Mouse (Mus musculus): ENCODE data around the gene Rnf39. TPM values are rescaled to one million over a fixed set of nuclear protein-coding genes. Genes with fewer than 3 reads are reported as not detected.
A peak's percentile ranks its signal among the peaks of the same experiment; 100 is the strongest.

Rnf39 gene
- polyA plus RNA-seq, 1 experiment from 2014 or later: 0.53 TPM

DNA sequence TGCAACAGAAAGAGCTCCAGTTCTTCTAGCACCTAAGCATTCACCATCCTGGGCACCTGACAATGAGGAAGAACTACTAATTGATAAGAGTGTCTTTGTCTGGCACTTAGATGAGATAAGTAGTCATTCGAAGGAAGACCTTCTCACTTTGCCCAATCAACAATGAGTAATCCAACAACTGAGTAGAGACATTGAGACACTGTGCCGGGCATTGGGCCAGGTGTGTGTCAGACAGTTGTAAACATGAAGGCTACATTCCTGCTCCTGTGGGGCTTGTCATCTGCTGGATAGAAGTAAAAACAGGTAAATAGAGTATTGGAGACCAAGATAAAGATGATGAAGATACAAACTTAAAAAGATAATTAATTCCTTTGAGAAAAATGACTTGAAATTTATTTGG, 4.7 kb upstream of the Rnf39 start:
- WGBS: 73% methylated on average over 2 of the region's 2 CpGs
- Histone ChIP-seq H3K4me3 (ENCODE audit: low read depth, low read length) (no peak overlapping the region), H3K36me3 (ENCODE audit: insufficient read depth) (no peaks in the 10 kb centered on the region), H3K9me3 (ENCODE audit: low read depth, low read length) (no peaks in the 10 kb centered on the region), H3K4me1 (ENCODE audit: insufficient read depth) (no peaks in the 10 kb centered on the region), H3K27ac (ENCODE audit: low read depth) (no peak overlapping the region), H3K27me3 (ENCODE audit: insufficient read depth, low read length) (peaks cover 31% of the 10 kb centered on the region), H3K4me2 (no peak overlapping the region), H3K9ac (no peak overlapping the region)
- DNase-seq (no peak), ATAC-seq (ENCODE audit: insufficient read depth) (no peak)
- no peak for TF ChIP-seq CTCF (IDR thresholded peaks at IDR 0.05; ENCODE audit: low read depth)

DNA sequence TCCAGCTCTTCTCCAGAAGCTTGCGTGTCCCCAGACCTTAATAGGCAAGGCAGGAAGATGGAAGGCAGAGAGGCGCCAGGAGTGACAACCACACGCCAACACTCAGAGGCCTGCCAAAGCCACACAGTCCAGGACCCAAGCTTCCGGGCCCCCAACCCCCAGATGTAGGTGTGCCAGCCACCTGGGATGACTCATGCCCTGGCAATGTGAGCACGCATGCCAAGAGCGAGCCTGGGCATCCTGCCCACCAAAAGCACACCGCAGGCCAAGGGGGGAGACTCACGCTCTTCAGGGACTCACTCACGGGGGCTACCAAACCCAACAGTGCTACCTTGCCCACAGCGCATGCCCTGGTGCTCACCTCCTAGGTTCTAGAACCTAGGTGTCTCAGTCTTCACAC, 327 bp upstream of the Rnf39 start:
- no peaks in the 10 kb centered on the region for H3K4me1 ChIP-seq (ENCODE audit: insufficient read depth)
- peak overlapping the region; percentile 71 for H3K4me2 ChIP-seq
- H3K27me3 ChIP-seq (ENCODE audit: insufficient read depth, low read length): peaks cover 65% of the 10 kb centered on the region
- peak overlapping the region; percentile 39 for H3K4me3 ChIP-seq (ENCODE audit: low read depth, low read length)
- H3K9ac ChIP-seq: peak overlapping the region; percentile 43
- TF ChIP-seq CTCF (IDR thresholded peaks at IDR 0.05; ENCODE audit: low read depth): no peak
- no peaks in the 10 kb centered on the region for H3K36me3 ChIP-seq (ENCODE audit: insufficient read depth)
- no peaks in the 10 kb centered on the region for H3K9me3 ChIP-seq (ENCODE audit: low read depth, low read length)
- no peak overlapping the region for H3K27ac ChIP-seq (ENCODE audit: low read depth)
- 40% methylated on average over 10 of the region's 10 CpGs for WGBS
- DNase-seq: peak; percentile 64
- peak; percentile 63 for ATAC-seq (ENCODE audit: insufficient read depth)

DNA sequence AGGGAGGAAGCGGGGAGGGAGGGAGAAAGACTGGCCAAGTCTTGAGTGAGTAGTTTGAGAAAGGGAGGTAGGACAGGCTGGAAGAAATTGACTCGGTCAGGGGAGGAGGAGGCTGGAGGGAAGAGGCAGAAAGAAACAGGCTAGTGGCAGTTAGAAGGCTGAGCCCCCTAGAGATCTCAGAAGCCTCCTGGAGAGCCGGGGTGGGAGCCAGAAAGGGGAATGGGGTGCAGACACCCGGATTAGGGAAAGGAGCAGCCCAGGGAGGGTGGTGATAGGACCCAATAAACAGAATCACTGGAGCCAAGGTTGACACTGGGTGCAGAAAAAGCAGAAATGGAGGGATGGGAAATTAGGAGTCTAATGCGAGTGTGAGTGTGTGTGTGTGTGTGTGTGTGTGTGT, 973 bp downstream of the Rnf39 start:
- no peak overlapping the region for H3K27ac ChIP-seq (ENCODE audit: low read depth)
- peaks cover 65% of the 10 kb centered on the region for H3K27me3 ChIP-seq (ENCODE audit: insufficient read depth, low read length)
- WGBS: 20% methylated on average over 5 of the region's 5 CpGs
- H3K4me2 ChIP-seq: peak overlapping the region; percentile 71; the same call in 1 of the 2 replicates
- H3K36me3 ChIP-seq (ENCODE audit: insufficient read depth): peaks cover 1% of the 10 kb centered on the region; the same call in 1 of the 2 replicates
- no peaks in the 10 kb centered on the region for H3K9me3 ChIP-seq (ENCODE audit: low read depth, low read length)
- H3K9ac ChIP-seq: no peak overlapping the region
- no peak for TF ChIP-seq CTCF (IDR thresholded peaks at IDR 0.05; ENCODE audit: low read depth)
- H3K4me3 ChIP-seq (ENCODE audit: low read depth, low read length): peak overlapping the region; percentile 39; the same call in 1 of the 2 replicates
- DNase-seq: no peak
- H3K4me1 ChIP-seq (ENCODE audit: insufficient read depth): no peaks in the 10 kb centered on the region
- ATAC-seq (ENCODE audit: insufficient read depth): no peak

DNA sequence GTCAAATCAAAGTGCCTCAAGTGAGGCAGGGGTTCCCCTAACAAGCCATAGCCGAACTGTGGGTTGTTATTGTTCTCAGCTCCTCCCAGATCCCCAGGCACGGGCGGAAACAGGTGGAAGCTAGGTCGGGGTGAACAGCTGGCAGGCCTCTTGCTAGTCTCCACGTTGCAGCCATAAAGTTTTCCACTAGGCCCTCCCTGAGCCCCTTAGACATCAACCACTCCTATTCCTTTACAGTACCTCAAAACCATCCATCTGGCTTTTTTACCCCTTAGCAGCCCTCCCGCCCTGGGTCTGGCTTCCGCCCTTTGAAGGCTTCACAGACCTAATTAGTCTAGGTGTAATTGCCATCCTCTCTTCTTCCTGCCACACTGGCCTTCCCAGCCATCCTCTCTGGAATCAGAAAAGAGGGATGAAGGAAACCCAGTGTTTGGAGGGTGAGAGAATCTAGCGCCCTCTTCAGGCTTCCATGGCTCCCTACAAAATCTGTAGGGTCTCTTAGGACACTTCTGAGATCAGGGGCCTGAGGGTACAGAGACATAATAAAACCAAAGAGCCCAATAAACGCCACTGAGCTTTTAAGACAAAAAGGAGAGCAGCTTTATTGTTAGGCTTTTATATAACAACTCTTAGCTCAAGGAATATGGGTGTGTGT, 1.5 kb downstream of the Rnf39 start:
- H3K27me3 ChIP-seq (ENCODE audit: insufficient read depth, low read length): peaks cover 65% of the 10 kb centered on the region
- peaks cover 7% of the 10 kb centered on the region for H3K36me3 ChIP-seq (ENCODE audit: insufficient read depth)
- no peak for ATAC-seq (ENCODE audit: insufficient read depth)
- H3K9me3 ChIP-seq (ENCODE audit: low read depth, low read length): no peaks in the 10 kb centered on the region
- H3K4me2 ChIP-seq: no peak overlapping the region
- H3K9ac ChIP-seq: no peak overlapping the region
- no peak overlapping the region for H3K27ac ChIP-seq (ENCODE audit: low read depth)
- no peak overlapping the region for H3K4me3 ChIP-seq (ENCODE audit: low read depth, low read length)
- TF ChIP-seq CTCF (IDR thresholded peaks at IDR 0.05; ENCODE audit: low read depth): 0 out of 2 replicates have a peak, but pooled peaks have one; percentile 5
- no peaks in the 10 kb centered on the region for H3K4me1 ChIP-seq (ENCODE audit: insufficient read depth)
- WGBS: 18% methylated on average over 9 of the region's 9 CpGs
- DNase-seq: no peak

DNA sequence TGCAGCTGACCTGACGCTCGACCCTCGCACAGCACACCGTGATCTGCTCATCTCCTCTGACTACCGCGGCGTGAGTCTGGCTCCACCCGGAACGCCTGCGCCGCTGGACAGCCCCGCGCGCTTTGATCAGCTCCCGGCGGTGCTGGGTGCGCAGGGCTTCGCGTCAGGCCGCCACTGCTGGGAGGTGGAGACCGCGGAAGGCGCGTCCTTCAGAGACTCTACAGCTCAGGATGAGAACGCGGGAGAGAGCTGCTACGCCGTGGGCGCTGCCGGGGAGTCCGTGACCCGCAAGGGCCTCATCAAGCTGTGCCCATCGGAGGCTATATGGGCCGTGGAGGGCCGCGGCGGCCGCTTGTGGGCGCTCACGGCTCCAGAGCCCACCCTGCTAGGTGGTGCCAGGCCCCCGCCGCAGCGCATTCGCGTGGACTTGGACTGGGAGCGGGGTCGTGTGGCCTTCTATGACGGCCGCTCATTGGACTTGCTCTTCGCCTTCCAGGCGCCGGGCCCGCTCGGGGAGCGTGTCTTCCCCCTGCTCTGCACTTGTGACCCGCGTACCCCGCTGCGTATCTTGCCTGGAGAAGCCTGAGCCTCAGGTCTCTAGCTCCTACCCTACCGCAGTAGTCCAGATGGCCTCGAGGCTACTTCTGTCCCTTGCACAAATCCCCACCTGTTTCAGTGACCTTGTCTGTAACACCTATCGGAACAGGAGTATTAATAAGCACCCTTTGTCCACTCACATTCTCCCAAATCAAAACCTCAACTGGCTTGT, 4.5 kb downstream of the Rnf39 start:
- Histone ChIP-seq H3K27ac (ENCODE audit: low read depth) (no peak overlapping the region), H3K4me1 (ENCODE audit: insufficient read depth) (no peaks in the 10 kb centered on the region; the same call in 1 of the 2 replicates), H3K9ac (peak overlapping the region; percentile 64), H3K36me3 (ENCODE audit: insufficient read depth) (peaks cover 13% of the 10 kb centered on the region), H3K4me3 (ENCODE audit: low read depth, low read length) (peak overlapping the region; percentile 48), H3K9me3 (ENCODE audit: low read depth, low read length) (no peaks in the 10 kb centered on the region), H3K27me3 (ENCODE audit: insufficient read depth, low read length) (peaks cover 47% of the 10 kb centered on the region), H3K4me2 (peak overlapping the region; percentile 97)
- DNase-seq (peak; percentile 72), ATAC-seq (ENCODE audit: insufficient read depth) (peak; percentile 35; the same call in 1 of the 2 replicates)
- under 1% methylated on average over 62 of the region's 62 CpGs for WGBS
- TF ChIP-seq CTCF (IDR thresholded peaks at IDR 0.05; ENCODE audit: low read depth): peak; percentile 24; the same call in 1 of the 2 replicates

DNA sequence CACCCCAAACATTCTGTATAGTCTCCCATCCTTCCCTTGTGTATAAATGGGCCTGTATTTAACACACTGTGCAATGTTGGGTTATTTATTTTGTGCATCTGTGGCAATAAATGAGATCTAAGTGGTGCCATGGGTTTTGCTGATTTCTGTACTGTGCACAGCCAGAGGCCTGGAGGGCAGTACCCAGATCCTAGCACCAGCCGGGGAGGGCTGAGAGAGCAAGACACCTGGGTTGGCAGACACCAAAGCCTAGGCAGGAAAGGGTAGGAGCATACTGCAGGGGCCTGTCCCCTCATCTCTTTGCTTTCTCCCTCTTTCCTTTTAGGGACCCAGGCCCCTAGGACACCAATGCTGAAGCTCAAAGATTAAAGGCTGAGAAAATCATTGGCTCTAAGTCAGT, 5.6 kb downstream of the Rnf39 start:
- Histone ChIP-seq H3K36me3 (ENCODE audit: insufficient read depth) (peaks cover 13% of the 10 kb centered on the region), H3K4me2 (no peak overlapping the region), H3K4me3 (ENCODE audit: low read depth, low read length) (no peak overlapping the region), H3K27ac (ENCODE audit: low read depth) (no peak overlapping the region), H3K27me3 (ENCODE audit: insufficient read depth, low read length) (peaks cover 36% of the 10 kb centered on the region), H3K9me3 (ENCODE audit: low read depth, low read length) (no peaks in the 10 kb centered on the region), H3K4me1 (ENCODE audit: insufficient read depth) (no peaks in the 10 kb centered on the region; the same call in 1 of the 2 replicates), H3K9ac (no peak overlapping the region)
- no peak for TF ChIP-seq CTCF (IDR thresholded peaks at IDR 0.05; ENCODE audit: low read depth)
- ATAC-seq (ENCODE audit: insufficient read depth) (no peak), DNase-seq (no peak)
- 86% methylated on average over 1 of the region's 1 CpGs for WGBS

DNA sequence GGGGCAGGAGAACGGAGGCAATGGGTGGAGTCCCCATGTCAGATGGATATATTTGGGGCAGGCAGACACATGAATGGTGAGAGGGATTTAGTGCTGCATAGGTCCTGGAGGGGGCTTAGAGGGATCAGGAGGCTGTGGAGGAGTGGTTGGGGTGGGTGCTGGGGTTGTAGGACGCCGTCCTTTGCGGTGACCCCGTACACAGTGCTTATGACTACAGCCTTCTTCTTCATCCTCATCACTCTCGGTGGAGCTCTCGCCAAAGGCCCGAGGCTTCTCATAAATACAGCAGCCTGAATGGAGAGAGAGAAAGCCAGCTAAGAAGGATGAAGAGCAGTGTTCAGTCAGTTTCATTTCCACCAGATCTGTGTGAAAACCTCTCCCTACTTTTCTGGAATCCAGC, 6.5 kb downstream of the Rnf39 start:
- H3K9ac ChIP-seq: no peak overlapping the region
- H3K4me1 ChIP-seq (ENCODE audit: insufficient read depth): no peaks in the 10 kb centered on the region; the same call in 1 of the 2 replicates
- no peak for DNase-seq
- 94% methylated on average over 8 of the region's 8 CpGs for WGBS
- H3K36me3 ChIP-seq (ENCODE audit: insufficient read depth): peaks cover 15% of the 10 kb centered on the region
- peaks cover 27% of the 10 kb centered on the region for H3K27me3 ChIP-seq (ENCODE audit: insufficient read depth, low read length)
- no peak for ATAC-seq (ENCODE audit: insufficient read depth)
- H3K4me3 ChIP-seq (ENCODE audit: low read depth, low read length): no peak overlapping the region
- no peak overlapping the region for H3K27ac ChIP-seq (ENCODE audit: low read depth)
- no peak for TF ChIP-seq CTCF (IDR thresholded peaks at IDR 0.05; ENCODE audit: low read depth)
- no peaks in the 10 kb centered on the region for H3K9me3 ChIP-seq (ENCODE audit: low read depth, low read length)
- H3K4me2 ChIP-seq: no peak overlapping the region
